Mouse (Mus musculus) lung, postnatal 0 days (tissue): ENCODE data around the gene Ddx6.

ENCODE experiments used
- CTCF ChIP-seq: IDR thresholded peaks from 2 replicates; pipeline ENCODE4 v1.5.1; 2016; ENCODE audit warnings: antibody characterized with exemption, mild to moderate bottlenecking
- EP300 ChIP-seq: IDR thresholded peaks from 2 replicates; pipeline ENCODE4 v1.6.1; 2016; ENCODE audit warnings: antibody characterized with exemption, mild to moderate bottlenecking, control low read depth

GRCm38 (mm10) chr9:44679565-44679964 is 74.9 kb downstream of the Ddx6 start:
- no peak for TF ChIP-seq CTCF
- TF ChIP-seq EP300 = no peak
